Comparison of ENCODE assay signal across 7 mouse cellular contexts in the genomic region with DNA sequence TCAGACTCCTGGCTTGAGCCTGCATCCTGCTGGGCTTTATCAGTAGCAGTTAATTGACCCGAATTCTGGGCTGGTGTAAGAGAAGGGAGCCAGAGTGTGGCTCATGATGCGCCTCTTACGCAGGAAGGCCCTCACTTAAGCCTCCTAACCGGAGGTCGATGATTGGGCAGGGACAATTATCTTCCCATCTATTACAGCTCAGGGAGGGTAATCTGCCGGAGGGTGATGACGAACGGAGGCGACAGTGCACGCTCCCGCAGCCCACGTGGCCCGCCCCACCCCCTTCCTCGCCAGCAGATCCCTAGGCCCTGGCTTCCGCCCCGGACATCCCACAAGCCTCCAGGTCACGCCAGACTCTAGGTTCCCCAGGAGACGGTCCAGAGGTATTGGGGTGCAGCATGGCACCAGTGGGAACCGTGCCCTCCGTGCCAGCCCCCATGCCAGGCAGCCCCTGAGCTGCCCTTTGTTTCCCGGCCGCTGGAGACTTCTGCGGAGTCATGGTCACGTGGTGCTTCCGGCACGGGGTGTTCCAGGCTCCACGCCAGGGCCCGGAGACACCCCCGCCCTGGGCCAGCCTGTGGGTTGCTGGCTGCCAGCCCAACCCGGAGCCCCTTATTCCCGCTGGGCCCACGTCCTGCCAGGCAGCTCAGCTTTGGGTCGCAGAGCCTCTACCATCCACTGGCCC. TPM values are rescaled to one million over a fixed set of nuclear protein-coding genes. Genes with fewer than 3 reads are reported as not detected.
DNase-seq lines count a peak whose midpoint lies in the region; ATAC-seq and TF ChIP-seq lines count a peak whose summit lies in the region.

No protein-coding gene starts in this region.

- peak; percentile 92 for DNase-seq in adrenal gland, postnatal 14 days
- DNase-seq in embryonic facial prominence, embryonic 10.5 days (ENCODE audit: low spot score), result peak; percentile 86
- DNase-seq in heart, adult 11 months, result peak; percentile 99
- peak; percentile 95 for DNase-seq in kidney, adult 18-20 months
- DNase-seq in limb, embryonic 11.5 days (ENCODE audit: low spot score), result peak; percentile 82

- 7% methylated on average over 33 of the region's 33 CpGs for WGBS in embryonic facial prominence, embryonic 10.5 days
- 8% methylated on average over 33 of the region's 33 CpGs for WGBS in limb, embryonic 11.5 days
- whole genome bisulfite sequencing in midbrain, embryonic 13.5 days, result 2% methylated on average over 33 of the region's 33 CpGs
- 3% methylated on average over 33 of the region's 33 CpGs for WGBS in small intestine, adult 2 months

- H3K4me3 ChIP-seq in embryonic facial prominence, embryonic 10.5 days, result peak overlapping the region; percentile 58
- peak overlapping the region; percentile 29 for H3K4me3 ChIP-seq in limb, embryonic 11.5 days (ENCODE audit: low read depth, low read length)
- H3K4me3 ChIP-seq in midbrain, embryonic 13.5 days (replicated peaks), result peak overlapping the region; percentile 32
- H3K4me3 ChIP-seq in small intestine, adult 2 months (ENCODE audit: low read depth, low read length), result peak overlapping the region; percentile 69

- ATAC-seq in limb, embryonic 11.5 days (ENCODE audit: insufficient number of reproducible peaks, low FRiP score, low TSS enrichment, low read depth), result peak; percentile 84
- ATAC-seq in midbrain, embryonic 13.5 days, result peak; percentile 93

- peak overlapping the region; percentile 78 for H3K9ac ChIP-seq in limb, embryonic 11.5 days (ENCODE audit: low read length)
- peak overlapping the region; percentile 58 for H3K9ac ChIP-seq in midbrain, embryonic 13.5 days (replicated peaks)

- peaks cover 30% of the 10 kb centered on the region for H3K4me1 ChIP-seq in embryonic facial prominence, embryonic 10.5 days
- H3K4me1 ChIP-seq in limb, embryonic 11.5 days (ENCODE audit: control insufficient read depth, insufficient read depth, low read length), result peaks cover 13% of the 10 kb centered on the region
- peaks cover 37% of the 10 kb centered on the region for H3K4me1 ChIP-seq in midbrain, embryonic 13.5 days (replicated peaks)
- H3K4me1 ChIP-seq in small intestine, adult 2 months (ENCODE audit: control insufficient read depth, insufficient read depth, insufficient read length, low read length), result peaks cover 18% of the 10 kb centered on the region

- no peak; the same call in 1 of the 2 replicates for TF ChIP-seq POLR2A in small intestine, adult 2 months (IDR thresholded peaks at IDR 0.05; ENCODE audit: low read depth, low read length)

- H3K4me2 ChIP-seq in limb, embryonic 11.5 days (ENCODE audit: low read depth, severe bottlenecking), result peak overlapping the region; percentile 63
- H3K4me2 ChIP-seq in midbrain, embryonic 13.5 days (replicated peaks), result peak overlapping the region; percentile 53

- no peaks in the 10 kb centered on the region for H3K9me3 ChIP-seq in embryonic facial prominence, embryonic 10.5 days
- no peaks in the 10 kb centered on the region for H3K9me3 ChIP-seq in limb, embryonic 11.5 days (ENCODE audit: control insufficient read depth, low read length)
- no peaks in the 10 kb centered on the region for H3K9me3 ChIP-seq in midbrain, embryonic 13.5 days

- H3K27ac ChIP-seq in embryonic facial prominence, embryonic 10.5 days (replicated peaks), result peak overlapping the region; percentile 98
- peak overlapping the region; percentile 72 for H3K27ac ChIP-seq in limb, embryonic 11.5 days (replicated peaks; ENCODE audit: low read depth, low read length)
- peak overlapping the region; percentile 97 for H3K27ac ChIP-seq in midbrain, embryonic 13.5 days
- peak overlapping the region; percentile 78 for H3K27ac ChIP-seq in small intestine, adult 2 months (ENCODE audit: insufficient read depth, low read depth, low read length)

- H3K36me3 ChIP-seq in embryonic facial prominence, embryonic 10.5 days (replicated peaks), result no peaks in the 10 kb centered on the region
- H3K36me3 ChIP-seq in limb, embryonic 11.5 days (ENCODE audit: control insufficient read depth, insufficient read depth, low read length), result no peaks in the 10 kb centered on the region
- no peaks in the 10 kb centered on the region for H3K36me3 ChIP-seq in midbrain, embryonic 13.5 days
- no peaks in the 10 kb centered on the region for H3K36me3 ChIP-seq in small intestine, adult 2 months (ENCODE audit: control insufficient read depth, insufficient read depth, low read length)

- no peaks in the 10 kb centered on the region for H3K27me3 ChIP-seq in embryonic facial prominence, embryonic 10.5 days (replicated peaks; ENCODE audit: low read depth, poor library complexity, severe bottlenecking)
- no peaks in the 10 kb centered on the region for H3K27me3 ChIP-seq in limb, embryonic 11.5 days (ENCODE audit: control insufficient read depth, insufficient read depth, low read length)
- H3K27me3 ChIP-seq in midbrain, embryonic 13.5 days, result no peaks in the 10 kb centered on the region
- no peaks in the 10 kb centered on the region for H3K27me3 ChIP-seq in small intestine, adult 2 months (ENCODE audit: control insufficient read depth, insufficient read depth, low read length)

- no peak for TF ChIP-seq CTCF in small intestine, adult 2 months (IDR thresholded peaks at IDR 0.05; ENCODE audit: extremely low read depth, insufficient read length, insufficient replicate concordance, low read depth, low read length)

RNA-seq across cellular contexts. Expression of gene Sh2d6, which starts 9.0 kb away (rescaled TPM):
- total RNA-seq in adrenal gland, postnatal 14 days (2021), result 0.49 and 0.52 TPM in 2 replicates
- 0.16 and 0.19 TPM in 2 replicates for polyA plus RNA-seq in embryonic facial prominence, embryonic 10.5 days (2016; fragmentation: Nextera tagmentation; extraction: Ambion mirVana)
- polyA plus RNA-seq in limb, embryonic 11.5 days (2014; fragmentation: Nextera tagmentation; extraction: Ambion mirVana), result 0.17 TPM in 1 of 2 replicates, not detected in the other
- polyA plus RNA-seq in midbrain, embryonic 13.5 days (2015; fragmentation: Nextera tagmentation; extraction: Ambion mirVana), result 1.5 TPM in 2 replicates
- polyA plus RNA-seq in small intestine, adult 2 months (2012; rRNA removed), result 9.9 and 22.2 TPM in 2 replicates

RNA-seq across cellular contexts. Expression of gene Capg, which starts 31.7 kb away (rescaled TPM):
- total RNA-seq in adrenal gland, postnatal 14 days (2021), result 28.8 and 38.2 TPM in 2 replicates
- polyA plus RNA-seq in embryonic facial prominence, embryonic 10.5 days (2016; fragmentation: Nextera tagmentation; extraction: Ambion mirVana), result 14.8 and 16.0 TPM in 2 replicates
- polyA plus RNA-seq in limb, embryonic 11.5 days (2014; fragmentation: Nextera tagmentation; extraction: Ambion mirVana), result 24.5 and 26.5 TPM in 2 replicates
- polyA plus RNA-seq in midbrain, embryonic 13.5 days (2015; fragmentation: Nextera tagmentation; extraction: Ambion mirVana), result 5.3 and 5.7 TPM in 2 replicates
- 17.5 and 53.4 TPM in 2 replicates for polyA plus RNA-seq in small intestine, adult 2 months (2012; rRNA removed)

Comparison
In these comparisons a context has a peak if more than half of its experiments do, and no peak if none do; other contexts are left out.
1. Peak in every context shown above with its lines: DNase-seq, ATAC-seq, H3K4me3 ChIP-seq and H3K27ac ChIP-seq.